Mouse (Mus musculus): Measurements from ENCODE around the gene Apoc2. TPM values are rescaled to one million over a fixed set of nuclear protein-coding genes. Genes with fewer than 3 reads are reported as not detected.

The Apoc2 gene
- polyA plus RNA-seq (2017; shearing (Covaris generic)): under 1 TPM in 1 of 2 experiments, not detected in 1; 0.38 TPM

GRCm38 (mm10) chr7:19677872-19678271 is at the start of gene Apoc2:
Gene Apoc2, minus strand, starts transcription at chr7:19677941.

GRCm38 (mm10) chr7:19715239-19716054 is 37.7 kb upstream of the Apoc2 start, which contains the start of gene Tomm40:
Gene Tomm40, minus strand, starts transcription at chr7:19715438.

GRCm38 (mm10) chr7:19698907-19699826 is 21.4 kb upstream of the Apoc2 start, which contains the start of gene Apoe:
Gene Apoe, minus strand, starts transcription at chr7:19699188.

GRCm38 (mm10) chr7:19691873-19692865 is 14.4 kb upstream of the Apoc2 start, which contains the start of gene Apoc1:
Gene Apoc1, minus strand, starts transcription at chr7:19692660.

GRCm38 (mm10) chr7:19681202-19681694 is 3.5 kb upstream of the Apoc2 start, which contains the start of the genes Gm44805 and Apoc4:
Gene Gm44805, minus strand, starts transcription at chr7:19681423.
Gene Apoc4, minus strand, starts transcription at chr7:19681479.

GRCm38 (mm10) chr7:19664955-19665841 is 12.5 kb downstream of the Apoc2 start, which contains the start of gene Clptm1:
Gene Clptm1, minus strand, starts transcription at chr7:19665033.

GRCm38 (mm10) chr7:19629361-19629734 is 48.4 kb downstream of the Apoc2 start, which contains the start of gene Relb:
Gene Relb, minus strand, starts transcription at chr7:19629438.

Other genes with a start within 250 kb of the Apoc2 start
- 10 to 100 TPM in 1 of 2 experiments, 1 to 10 TPM in 1; 6.8 to 12.1 TPM for gene Mark4, start 219.1 kb downstream of the Apoc2 start, polyA plus RNA-seq (2017; shearing (Covaris generic))
- gene Exoc3l2, start 214.6 kb downstream of the Apoc2 start, polyA plus RNA-seq (2017; shearing (Covaris generic)): under 1 TPM in 1 of 2 experiments, not detected in 1; 0.49 TPM
- 10 to 100 TPM; 11.1 to 14.2 TPM for gene Bloc1s3, start 169.6 kb downstream of the Apoc2 start, polyA plus RNA-seq (2017; shearing (Covaris generic))
- gene Trappc6a, start 169.5 kb downstream of the Apoc2 start, polyA plus RNA-seq (2017; shearing (Covaris generic)): 100 to 1,000 TPM in 1 of 2 experiments, 10 to 100 TPM in 1; 98.1 to 104 TPM
- gene Nkpd1, start 160.1 kb downstream of the Apoc2 start, polyA plus RNA-seq (2017; shearing (Covaris generic)): under 1 TPM in 1 of 2 experiments, not detected in 1; 0.44 TPM
- gene Ppp1r37, start 114.9 kb downstream of the Apoc2 start, polyA plus RNA-seq (2017; shearing (Covaris generic)): 10 to 100 TPM; 12.9 to 14.4 TPM
- gene Zfp296, start 100.7 kb downstream of the Apoc2 start, polyA plus RNA-seq (2017; shearing (Covaris generic)): 1 to 10 TPM; 1.1 to 2.9 TPM
- gene Gemin7, start 100.3 kb downstream of the Apoc2 start, polyA plus RNA-seq (2017; shearing (Covaris generic)): 100 to 1,000 TPM; 115 to 131 TPM
- gene Clasrp, start 73.5 kb downstream of the Apoc2 start, polyA plus RNA-seq (2017; shearing (Covaris generic)): 10 to 100 TPM; 49.2 to 49.9 TPM
- gene Relb, start 48.5 kb downstream of the Apoc2 start, polyA plus RNA-seq (2017; shearing (Covaris generic)): 10 to 100 TPM; 76.1 to 91.6 TPM
- 100 to 1,000 TPM; 114 to 162 TPM for gene Clptm1, start 12.9 kb downstream of the Apoc2 start, polyA plus RNA-seq (2017; shearing (Covaris generic))
- gene Gm44805, start 3.5 kb upstream of the Apoc2 start, polyA plus RNA-seq (2017; shearing (Covaris generic)): not detected
- under 1 TPM in 1 of 2 experiments, not detected in 1; 0.53 TPM for gene Apoc4, start 3.5 kb upstream of the Apoc2 start, polyA plus RNA-seq (2017; shearing (Covaris generic))
- 1 to 10 TPM in 1 of 2 experiments, under 1 TPM in 1; 0.67 to 3.8 TPM for gene Apoc1, start 14.7 kb upstream of the Apoc2 start, polyA plus RNA-seq (2017; shearing (Covaris generic))
- gene Apoe, start 21.2 kb upstream of the Apoc2 start, polyA plus RNA-seq (2017; shearing (Covaris generic)): 10 to 100 TPM; 30.0 to 92.3 TPM
- 100 to 1,000 TPM in 1 of 2 experiments, 10 to 100 TPM in 1; 61.9 to 105 TPM for gene Tomm40, start 37.5 kb upstream of the Apoc2 start, polyA plus RNA-seq (2017; shearing (Covaris generic))
- 1 to 10 TPM in 1 of 2 experiments, under 1 TPM in 1; 0.47 to 1.9 TPM for gene Nectin2, start 72.5 kb upstream of the Apoc2 start, polyA plus RNA-seq (2017; shearing (Covaris generic))
- gene Bcam, start 93.1 kb upstream of the Apoc2 start, polyA plus RNA-seq (2017; shearing (Covaris generic)): 1 to 10 TPM; 5.2 to 5.4 TPM
- gene Cblc, start 118.9 kb upstream of the Apoc2 start, polyA plus RNA-seq (2017; shearing (Covaris generic)): 1 to 10 TPM in 1 of 2 experiments, not detected in 1; 1.4 TPM
- 100 to 1,000 TPM; 131 to 135 TPM for gene Bcl3, start 144.8 kb upstream of the Apoc2 start, polyA plus RNA-seq (2017; shearing (Covaris generic))
- gene Gm19345, start 174.1 kb upstream of the Apoc2 start, polyA plus RNA-seq (2017; shearing (Covaris generic)): under 1 TPM; 0.20 to 0.81 TPM
- gene Ceacam16, start 183.4 kb upstream of the Apoc2 start, polyA plus RNA-seq (2017; shearing (Covaris generic)): 1 to 10 TPM in 1 of 2 experiments, under 1 TPM in 1; 0.48 to 1.1 TPM
- gene Ceacam19, start 210.0 kb upstream of the Apoc2 start, polyA plus RNA-seq (2017; shearing (Covaris generic)): not detected
- 10 to 100 TPM; 31.2 to 36.7 TPM for gene Pvr, start 243.2 kb upstream of the Apoc2 start, polyA plus RNA-seq (2017; shearing (Covaris generic))